Mouse (Mus musculus): ENCODE results near the gene Etl4. TPM values are rescaled to one million over a fixed set of nuclear protein-coding genes. Genes with fewer than 3 reads are reported as not detected.
A peak's percentile ranks its signal among the peaks of the same experiment; 100 is the strongest.
"Not testable (repeated sequence)": the region's sequence is repeated elsewhere in the genome, so short reads cannot be mapped to it uniquely, and the experiment has no call there.

Gene Etl4
- total and polyA plus RNA-seq, 2 experiments from 2014 or later, result 7.6 to 20.6 TPM

- TF ChIP-seq EP300 (IDR thresholded peaks at IDR 0.05; ENCODE audit: low read depth) (no peak), CTCF (IDR thresholded peaks at IDR 0.05; ENCODE audit: low read depth) (no peak)
- Histone ChIP-seq H3K4me3 (ENCODE audit: low read depth, low read length) (no peak overlapping the region), H3K9ac (replicated peaks; ENCODE audit: low read depth, low read length) (no peak overlapping the region), H3K9me3 (replicated peaks; ENCODE audit: control insufficient read depth, low read length) (no peaks in the 10 kb centered on the region), H3K36me3 (replicated peaks; ENCODE audit: control insufficient read depth, insufficient read depth, low read length) (no peaks in the 10 kb centered on the region), H3K27me3 (ENCODE audit: control insufficient read depth, insufficient read depth, low read length) (no peaks in the 10 kb centered on the region), H3K27ac (ENCODE audit: low read depth) (no peak overlapping the region), H3K4me1 (ENCODE audit: control insufficient read depth, insufficient read depth) (no peaks in the 10 kb centered on the region), H3K4me2 (ENCODE audit: low read depth, low read length) (no peak overlapping the region)
- 20% methylated on average over 5 of the region's 5 CpGs for WGBS
- ATAC-seq (ENCODE audit: insufficient read depth, low read depth), result 0 out of 2 replicates have a peak, but pooled peaks have one; percentile 11
- DNase-seq (ENCODE audit: low spot score), result no peak
These were observed 755.9 kb downstream of the Etl4 start for GRCm38 (mm10) chr2:20665309-20665971.

GRCm38 (mm10) chr2:20666051-20666478, 756.5 kb downstream of the Etl4 start:
- H3K9ac ChIP-seq (replicated peaks; ENCODE audit: low read depth, low read length), result no peak overlapping the region
- H3K27ac ChIP-seq (ENCODE audit: low read depth), result no peak overlapping the region
- TF ChIP-seq CTCF (IDR thresholded peaks at IDR 0.05; ENCODE audit: low read depth), result peak; percentile 77
- TF ChIP-seq EP300 (IDR thresholded peaks at IDR 0.05; ENCODE audit: low read depth), result no peak
- no peaks in the 10 kb centered on the region for H3K36me3 ChIP-seq (replicated peaks; ENCODE audit: control insufficient read depth, insufficient read depth, low read length)
- H3K4me3 ChIP-seq (ENCODE audit: low read depth, low read length), result no peak overlapping the region
- DNase-seq (ENCODE audit: low spot score), result peak; percentile 65
- peak; percentile 68; the same call in 1 of the 2 replicates for ATAC-seq (ENCODE audit: insufficient read depth, low read depth)
- no peaks in the 10 kb centered on the region for H3K27me3 ChIP-seq (ENCODE audit: control insufficient read depth, insufficient read depth, low read length)
- H3K4me1 ChIP-seq (ENCODE audit: control insufficient read depth, insufficient read depth), result no peaks in the 10 kb centered on the region
- WGBS, result 34% methylated on average over 2 of the region's 2 CpGs
- no peak overlapping the region for H3K4me2 ChIP-seq (ENCODE audit: low read depth, low read length)
- no peaks in the 10 kb centered on the region for H3K9me3 ChIP-seq (replicated peaks; ENCODE audit: control insufficient read depth, low read length)

GRCm38 (mm10) chr2:20667876-20668275, 758.3 kb downstream of the Etl4 start:
- DNase-seq (ENCODE audit: low spot score), result no peak
- Histone ChIP-seq H3K9me3 (replicated peaks; ENCODE audit: control insufficient read depth, low read length) (no peaks in the 10 kb centered on the region), H3K36me3 (replicated peaks; ENCODE audit: control insufficient read depth, insufficient read depth, low read length) (no peaks in the 10 kb centered on the region), H3K27ac (ENCODE audit: low read depth) (no peak overlapping the region), H3K4me2 (ENCODE audit: low read depth, low read length) (no peak overlapping the region), H3K9ac (replicated peaks; ENCODE audit: low read depth, low read length) (no peak overlapping the region), H3K27me3 (ENCODE audit: control insufficient read depth, insufficient read depth, low read length) (no peaks in the 10 kb centered on the region), H3K4me3 (ENCODE audit: low read depth, low read length) (no peak overlapping the region), H3K4me1 (ENCODE audit: control insufficient read depth, insufficient read depth) (no peaks in the 10 kb centered on the region)
- WGBS, result 85% methylated on average over 3 of the region's 3 CpGs
- TF ChIP-seq EP300 (IDR thresholded peaks at IDR 0.05; ENCODE audit: low read depth) (no peak), CTCF (IDR thresholded peaks at IDR 0.05; ENCODE audit: low read depth) (no peak)
- no peak for ATAC-seq (ENCODE audit: insufficient read depth, low read depth)

GRCm38 (mm10) chr2:20668276-20669030, 758.9 kb downstream of the Etl4 start:
- not testable (repeated sequence) for H3K27ac ChIP-seq (ENCODE audit: low read depth); ATAC-seq (ENCODE audit: insufficient read depth, low read depth); H3K27me3 ChIP-seq (ENCODE audit: control insufficient read depth, insufficient read depth, low read length); H3K9me3 ChIP-seq (replicated peaks; ENCODE audit: control insufficient read depth, low read length); DNase-seq (ENCODE audit: low spot score); H3K4me1 ChIP-seq (ENCODE audit: control insufficient read depth, insufficient read depth); H3K36me3 ChIP-seq (replicated peaks; ENCODE audit: control insufficient read depth, insufficient read depth, low read length); H3K4me3 ChIP-seq (ENCODE audit: low read depth, low read length); H3K4me2 ChIP-seq (ENCODE audit: low read depth, low read length); H3K9ac ChIP-seq (replicated peaks; ENCODE audit: low read depth, low read length)
- WGBS, result 89% methylated on average over 12 of the region's 12 CpGs

- Histone ChIP-seq H3K9me3 (replicated peaks; ENCODE audit: control insufficient read depth, low read length) (no peaks in the 10 kb centered on the region), H3K36me3 (replicated peaks; ENCODE audit: control insufficient read depth, insufficient read depth, low read length) (no peaks in the 10 kb centered on the region), H3K4me3 (ENCODE audit: low read depth, low read length) (no peak overlapping the region), H3K4me1 (ENCODE audit: control insufficient read depth, insufficient read depth) (no peaks in the 10 kb centered on the region), H3K27me3 (ENCODE audit: control insufficient read depth, insufficient read depth, low read length) (no peaks in the 10 kb centered on the region), H3K9ac (replicated peaks; ENCODE audit: low read depth, low read length) (no peak overlapping the region), H3K27ac (ENCODE audit: low read depth) (no peak overlapping the region), H3K4me2 (ENCODE audit: low read depth, low read length) (no peak overlapping the region)
- 82% methylated on average over 4 of the region's 4 CpGs for WGBS
- no peak for DNase-seq (ENCODE audit: low spot score)
- no peak for TF ChIP-seq CTCF (IDR thresholded peaks at IDR 0.05; ENCODE audit: low read depth)
- TF ChIP-seq EP300 (IDR thresholded peaks at IDR 0.05; ENCODE audit: low read depth), result no peak
- ATAC-seq (ENCODE audit: insufficient read depth, low read depth), result no peak
These were observed 759.8 kb downstream of the Etl4 start for GRCm38 (mm10) chr2:20669367-20669766.

Data from heart, postnatal 0 days (tissue).